Mouse (Mus musculus) heart, postnatal 14 days (tissue): ENCODE measurements around the gene Med23. TPM values are rescaled to one million over a fixed set of nuclear protein-coding genes. Genes with fewer than 3 reads are reported as not detected.

Experiments used
- DNase-seq, 2 experiments: peaks; one replicate each; pipeline ENCODE4 v3.0.0; 2021 to 2022
- intact Hi-C: fragments of 180-260 bp; cut with DNase I; formaldehyde crosslinking; loops from one replicate; pipeline ENCODE4 v1.15.1; 2025
- total RNA-seq, 2 experiments: library from RNA; stranded (reverse); gene quantifications; 2 replicates each; pipeline ENCODE4 v1.2.3; 2021

Med23 gene
- total RNA-seq, 2 experiments from 2014 or later: 16.2 to 16.6 TPM

DNA sequence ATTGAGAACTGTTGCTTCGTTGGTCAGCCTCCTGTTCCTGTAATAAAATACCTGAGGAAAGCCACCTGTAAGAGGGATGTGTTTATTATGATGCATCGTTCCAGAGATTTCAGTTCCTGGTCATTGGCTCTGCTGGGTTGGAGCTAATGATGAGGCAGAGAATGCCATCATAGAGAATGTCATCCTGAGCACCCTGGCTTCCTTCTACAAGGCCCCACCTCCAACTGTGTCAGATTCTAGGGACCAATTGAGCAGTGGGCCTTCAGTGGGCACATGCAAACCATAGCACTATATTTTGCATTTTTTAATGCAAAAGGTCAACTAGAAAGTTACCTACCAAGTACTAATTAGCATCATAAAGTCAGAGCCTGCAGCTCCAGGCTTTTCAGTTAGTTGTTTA lies 6.6 kb upstream of the Med23 start:
- DNase-seq: no peak
- intact Hi-C loops: loop anchor here (10.0 kb wide), 1 partner anchor 228 kb away; no protein-coding TSS in a partner anchor

DNA sequence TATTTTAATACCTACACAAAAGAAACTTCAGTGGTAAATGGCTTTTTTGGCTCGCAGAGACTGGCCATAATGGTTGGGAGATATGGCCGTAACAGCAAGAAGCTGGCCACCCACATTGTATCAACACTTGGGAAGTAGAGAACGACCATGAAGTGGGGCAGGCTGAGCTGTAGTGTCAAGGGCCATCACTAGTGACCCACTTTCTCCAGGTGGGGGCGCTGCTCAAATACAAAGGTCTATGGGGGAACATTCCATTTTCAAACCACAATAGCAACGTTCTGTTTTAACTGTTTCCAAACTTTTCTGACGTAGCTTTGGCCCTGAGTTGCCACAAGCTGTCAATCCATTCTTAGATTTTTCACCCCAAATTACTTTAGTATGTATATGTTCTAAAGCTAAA lies 5.4 kb upstream of the Med23 start:
- no peak for DNase-seq
- intact Hi-C loops: loop anchor here (10.0 kb wide), 1 partner anchor 230 kb away; no protein-coding TSS in a partner anchor

DNA sequence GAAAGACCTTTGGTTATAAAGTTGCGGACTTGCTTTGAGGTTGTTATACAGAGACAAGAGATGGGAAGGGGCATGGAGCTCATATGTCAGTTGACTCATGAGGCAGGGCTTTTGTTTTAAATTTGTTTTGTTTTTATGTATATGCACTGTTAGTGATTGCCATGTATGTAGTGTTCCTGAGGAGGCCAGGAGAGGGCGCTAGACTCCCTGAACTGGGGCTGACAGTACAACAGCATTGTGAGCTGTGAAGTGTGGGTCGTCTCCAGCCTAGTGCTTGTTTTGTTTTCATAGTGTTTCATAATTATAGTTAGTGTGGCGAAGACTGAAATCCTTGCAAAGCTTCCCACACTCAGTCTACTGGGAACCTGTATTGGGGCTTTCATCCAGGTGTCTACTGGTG lies 3.8 kb downstream of the Med23 start:
- DNase-seq: no peak
- intact Hi-C loops: no loop called here

DNA sequence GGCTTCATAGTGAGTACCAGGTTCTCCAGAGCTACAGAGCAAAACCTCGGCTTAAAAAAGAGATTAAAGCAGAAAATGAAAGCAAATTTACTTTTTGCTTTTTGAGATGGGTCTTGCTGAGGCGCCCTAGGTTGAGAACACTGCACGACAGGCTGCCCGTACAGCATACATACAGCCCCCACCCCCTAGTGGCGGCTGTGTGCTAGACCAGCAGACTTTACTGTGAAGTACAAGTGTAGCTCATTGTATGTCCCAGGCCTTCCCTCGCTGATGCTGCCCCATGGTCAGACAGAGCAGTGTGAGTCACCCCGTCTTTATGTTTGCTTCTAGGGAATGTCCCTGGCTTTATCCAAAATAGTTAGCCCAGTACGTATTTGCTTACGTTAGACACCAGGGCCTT lies 16.2 kb downstream of the Med23 start:
- intact Hi-C loops: no loop called here
- peak in 1 of 2 experiments; percentile 10 for DNase-seq

DNA sequence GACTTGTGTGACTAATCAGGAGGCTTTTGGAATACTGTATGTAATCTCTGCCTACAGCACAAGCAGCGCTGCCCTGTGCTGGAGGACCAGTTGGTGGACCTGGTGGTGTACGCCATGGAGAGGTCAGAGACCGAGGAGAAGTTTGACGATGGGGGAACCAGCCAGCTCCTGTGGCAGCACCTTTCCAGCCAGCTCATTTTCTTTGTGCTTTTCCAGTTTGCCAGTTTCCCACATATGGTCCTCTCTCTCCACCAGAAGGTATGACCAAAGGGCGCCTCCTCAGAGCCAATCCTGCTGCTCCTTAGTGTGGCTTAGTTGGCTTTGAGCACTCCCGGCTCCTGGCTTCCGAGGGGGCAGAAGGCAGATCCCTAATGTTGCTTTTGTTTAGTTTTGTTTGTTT lies 18.6 kb downstream of the Med23 start:
- intact Hi-C loops: no loop called here
- no peak for DNase-seq

DNA sequence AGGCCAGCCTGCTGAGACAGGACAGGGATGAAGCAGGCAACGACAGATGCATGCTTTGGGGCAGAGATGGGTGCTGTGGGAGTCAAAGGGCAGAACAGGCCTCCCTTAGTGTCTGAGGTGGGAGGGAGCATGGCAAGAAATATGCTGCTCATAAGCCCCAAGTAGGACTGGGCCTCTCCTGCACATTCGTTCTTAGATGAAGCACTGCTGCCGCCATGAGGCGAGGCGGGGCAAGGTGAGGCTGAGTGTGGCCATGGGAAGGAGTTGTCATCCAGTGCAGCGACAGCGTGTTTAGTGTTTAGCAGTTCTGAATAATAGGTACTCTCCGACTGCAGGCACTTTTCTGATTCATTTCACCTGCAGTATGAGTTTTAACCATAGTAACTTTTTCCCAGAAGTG lies 26.1 kb downstream of the Med23 start:
- intact Hi-C loops: no loop called here
- peak; percentile 30 to 60 for DNase-seq

DNA sequence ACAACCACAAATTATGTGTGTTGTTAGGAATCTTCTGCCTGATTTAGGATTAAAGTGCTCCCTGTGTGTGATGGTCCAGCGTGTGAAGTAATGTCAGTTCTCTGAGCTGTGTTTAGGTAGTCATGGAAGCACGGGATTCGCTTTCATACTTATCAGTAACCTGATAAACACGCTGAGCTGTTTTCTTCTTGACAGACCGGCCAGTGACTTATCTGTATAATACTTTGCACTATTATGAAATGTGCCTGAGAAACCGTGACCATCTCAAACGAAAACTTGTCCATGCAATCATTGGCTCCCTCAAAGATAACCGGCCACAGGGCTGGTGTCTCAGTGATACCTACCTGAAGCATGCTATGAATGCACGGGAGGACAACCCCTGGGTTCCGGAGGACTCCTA lies 35.8 kb downstream of the Med23 start:
- intact Hi-C loops: no loop called here
- DNase-seq: no peak

DNA sequence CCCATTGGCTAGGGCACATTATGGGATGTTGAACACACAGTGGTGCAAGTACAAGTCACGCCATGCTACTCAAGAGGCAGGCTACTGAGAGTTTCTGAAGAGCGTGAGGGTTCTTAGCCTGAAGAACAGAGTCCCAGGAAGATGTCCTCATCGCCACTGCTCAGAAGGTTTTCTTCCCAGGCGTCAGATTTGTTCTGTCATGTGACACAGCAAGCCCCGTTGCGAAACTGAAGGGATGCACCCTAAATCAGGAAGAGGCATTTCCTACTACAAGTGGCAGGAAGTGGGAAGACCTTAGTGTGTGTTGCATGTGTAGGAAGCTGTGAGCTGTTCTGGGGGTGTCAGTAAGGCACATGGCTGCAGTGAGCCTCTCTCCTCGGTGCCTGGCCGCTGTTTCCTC lies 41.4 kb downstream of the Med23 start:
- no peak for DNase-seq
- intact Hi-C loops: no loop called here

DNA sequence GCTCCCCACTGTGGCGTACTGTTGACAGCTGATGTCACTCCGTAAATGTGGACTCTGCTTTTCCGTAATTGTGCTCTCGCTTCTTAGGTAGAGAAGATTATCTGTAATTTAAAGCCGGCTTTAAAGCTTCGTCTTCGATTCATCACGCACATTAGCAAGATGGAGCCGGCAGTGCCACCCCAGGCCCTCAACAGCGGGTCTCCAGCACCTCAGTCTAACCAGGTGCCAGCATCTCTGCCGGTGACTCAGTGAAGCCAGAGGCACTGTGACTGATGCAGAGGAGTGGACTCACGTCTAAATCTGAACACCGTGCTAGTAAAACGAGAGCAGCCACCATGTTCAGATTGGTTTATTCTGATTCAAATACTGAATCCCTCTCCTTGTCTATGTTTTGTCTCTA lies 42.8 kb downstream of the Med23 start:
- DNase-seq: no peak
- intact Hi-C loops: no loop called here

DNA sequence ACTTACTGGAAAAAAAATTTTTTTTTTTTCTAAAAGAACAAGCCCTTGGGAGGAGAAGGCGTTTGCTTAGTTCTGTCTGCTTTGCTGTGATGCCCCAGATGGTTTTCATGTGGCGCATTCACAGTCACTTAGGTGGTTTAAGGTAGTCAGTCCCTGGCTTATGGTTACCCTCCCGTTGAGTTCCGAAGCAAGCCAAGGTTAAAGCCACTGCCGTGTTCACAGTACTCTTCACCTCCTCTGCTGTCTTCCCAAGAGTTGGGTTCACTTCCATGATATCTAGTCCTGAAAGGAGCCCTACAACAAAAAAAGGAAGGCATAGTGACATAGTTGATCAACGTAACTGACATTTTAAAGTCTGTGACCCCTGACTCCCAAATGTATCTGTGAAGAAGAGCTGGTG lies 45.7 kb downstream of the Med23 start:
- no peak for DNase-seq
- intact Hi-C loops: no loop called here

DNA sequence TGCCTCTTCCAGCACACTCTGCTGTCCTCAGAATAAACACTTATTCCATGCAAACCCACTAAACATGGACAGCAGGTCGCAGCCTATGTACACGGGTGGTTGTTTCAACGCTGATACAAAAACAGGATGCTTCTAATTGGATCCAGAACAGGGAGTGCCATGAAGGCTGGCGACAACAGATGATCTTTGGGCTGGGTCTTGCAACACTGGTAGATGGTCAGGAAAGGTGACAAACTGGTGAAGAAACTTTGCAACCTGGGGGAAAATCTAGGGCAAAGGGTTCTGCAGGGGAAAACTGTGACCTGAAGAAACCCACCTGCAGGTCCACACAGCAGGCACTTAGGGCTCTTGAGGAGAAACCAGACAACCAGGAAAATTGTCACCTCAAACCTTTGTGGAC lies 53.2 kb downstream of the Med23 start:
- DNase-seq: no peak
- intact Hi-C loops: no loop called here

DNA sequence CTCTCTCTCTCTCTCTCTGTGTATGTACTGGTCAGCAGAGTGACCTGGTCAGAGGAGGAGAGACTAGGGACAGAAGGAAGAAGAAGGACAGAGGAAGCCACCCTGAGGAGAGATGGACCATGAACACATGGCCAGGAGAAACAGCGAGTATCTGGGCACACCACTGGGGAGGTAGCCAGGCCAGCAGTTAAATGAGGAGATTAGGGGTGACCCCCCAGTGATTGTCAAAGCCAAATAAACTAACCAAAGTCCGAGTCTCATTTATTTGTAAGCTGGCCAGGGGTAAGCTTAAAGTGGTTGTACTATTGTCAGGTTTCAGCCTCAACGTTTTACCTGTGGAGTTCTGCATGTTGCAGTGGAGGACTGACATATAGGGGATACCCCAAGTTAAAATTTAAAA lies 54.5 kb downstream of the Med23 start:
- DNase-seq: no peak
- intact Hi-C loops: no loop called here

DNA sequence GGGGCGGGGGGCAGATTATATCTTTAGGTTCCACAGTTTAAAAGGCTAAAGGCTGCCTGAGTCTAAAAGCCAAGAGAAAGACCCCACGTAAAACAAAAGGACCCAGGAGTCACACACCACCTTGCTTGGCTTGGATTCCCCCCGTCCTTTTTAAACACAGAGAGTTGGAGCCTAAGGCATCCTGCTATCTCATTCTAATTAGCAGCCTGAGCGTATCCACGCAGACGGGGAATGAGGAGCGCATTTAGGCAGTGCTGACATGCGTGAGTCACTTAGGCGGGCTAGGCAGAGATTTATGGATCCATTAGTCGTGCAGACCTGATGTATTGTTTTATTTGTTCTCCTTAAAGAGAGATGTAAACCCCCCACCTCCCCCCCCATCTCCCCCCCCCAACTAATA lies 56.6 kb downstream of the Med23 start:
- intact Hi-C loops: no loop called here
- DNase-seq: no peak

DNA sequence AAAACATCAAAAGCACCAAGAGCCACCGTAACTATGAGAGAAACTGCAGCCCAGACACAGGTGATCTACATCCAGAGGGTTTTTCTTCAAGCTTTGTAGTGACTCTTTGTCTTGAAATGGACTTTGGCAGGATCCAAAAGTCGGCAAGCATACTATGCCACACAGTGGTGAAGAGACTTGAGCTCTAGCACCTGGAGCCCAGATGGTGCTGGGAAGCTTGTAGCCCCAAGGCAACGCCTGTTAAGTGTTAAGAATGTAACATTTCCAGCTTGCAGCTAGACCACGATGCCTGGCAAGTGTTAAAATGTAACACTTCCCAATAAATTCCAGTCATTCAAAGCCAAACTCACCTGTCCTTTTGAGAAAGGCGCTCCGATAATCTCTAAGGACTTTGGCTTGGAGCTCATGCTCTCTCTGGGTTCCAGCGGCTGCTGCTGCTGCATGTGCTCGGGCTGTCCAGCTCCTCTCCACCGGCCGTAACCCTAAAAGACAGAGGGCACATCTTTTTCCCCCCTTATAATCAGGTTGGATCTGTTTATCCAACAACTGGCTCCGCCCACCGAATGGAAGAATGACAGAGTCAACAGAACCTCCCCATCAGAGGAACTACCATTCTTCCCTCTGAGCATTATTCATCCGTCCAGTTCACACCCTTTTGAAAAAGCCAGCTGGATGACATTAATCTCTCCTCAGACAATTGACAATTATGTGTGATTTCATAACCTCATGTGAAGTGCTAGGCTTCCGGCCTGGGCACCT lies 57.4 kb downstream of the Med23 start, which contains the start of gene Arg1:
Gene Arg1 (minus strand): TSS at position 523 of the 759 bp plus-strand sequence.
- intact Hi-C loops: no loop called here
- peak in 1 of 2 experiments; percentile 12 for DNase-seq

DNA sequence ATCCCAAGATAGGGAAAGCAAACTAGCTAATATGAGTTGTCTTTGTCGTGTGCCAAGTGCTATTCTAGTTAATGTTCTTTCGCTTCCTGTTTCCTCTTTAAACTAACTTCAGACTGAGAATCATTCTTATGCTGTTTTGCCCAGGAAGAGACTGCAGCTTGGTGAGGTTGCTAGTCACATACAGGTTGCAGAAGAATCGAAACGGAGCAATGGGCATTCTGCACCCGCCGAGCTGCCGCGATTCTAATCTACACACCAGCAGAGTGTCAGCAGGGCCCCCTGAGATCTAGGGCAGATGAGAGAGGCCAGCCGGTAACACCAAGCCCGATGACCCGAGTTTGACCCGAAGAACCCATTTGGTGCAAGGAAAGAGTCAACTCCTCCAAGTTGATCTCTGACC lies 58.3 kb downstream of the Med23 start:
- no peak for DNase-seq
- intact Hi-C loops: no loop called here

DNA sequence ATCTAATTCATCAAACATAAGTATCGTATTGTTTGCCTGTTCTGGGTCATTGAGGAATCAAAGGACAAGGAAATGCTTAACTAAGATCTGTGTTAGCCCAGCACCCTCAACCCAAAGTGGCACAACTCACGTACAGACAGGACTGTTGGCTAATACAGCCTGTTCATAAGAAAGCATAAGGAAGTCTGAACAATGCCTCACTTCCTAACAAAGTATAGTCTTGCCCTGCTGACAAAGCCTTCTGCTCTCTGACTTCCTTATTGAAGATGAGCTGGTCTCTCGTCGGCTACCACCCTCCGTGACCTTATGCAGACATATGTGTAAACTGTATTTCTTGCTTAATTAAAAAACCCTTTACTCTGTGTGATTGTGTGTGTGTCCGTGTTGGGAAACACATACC lies 60.4 kb downstream of the Med23 start:
- intact Hi-C loops: no loop called here
- no peak for DNase-seq

DNA sequence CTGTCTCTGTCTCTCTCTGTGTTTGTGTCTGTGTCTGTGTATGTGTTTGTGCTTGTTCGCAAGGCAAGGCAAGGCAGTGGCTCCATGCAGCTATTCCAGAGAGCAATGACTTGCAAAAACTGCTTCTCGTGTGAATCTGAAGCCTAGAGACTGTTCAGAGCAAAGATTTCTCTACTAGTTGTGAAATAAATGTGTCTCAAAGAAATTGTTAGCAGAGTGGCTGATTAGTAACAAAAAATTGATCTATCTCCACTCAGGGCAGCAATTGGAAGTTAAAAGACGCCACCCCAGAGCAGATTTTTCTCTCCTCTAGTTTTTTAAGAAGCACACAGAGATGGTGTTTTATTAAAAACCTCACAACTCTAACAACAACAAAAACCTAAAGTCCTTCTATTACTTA lies 78.1 kb downstream of the Med23 start:
- no peak for DNase-seq
- intact Hi-C loops: no loop called here

DNA sequence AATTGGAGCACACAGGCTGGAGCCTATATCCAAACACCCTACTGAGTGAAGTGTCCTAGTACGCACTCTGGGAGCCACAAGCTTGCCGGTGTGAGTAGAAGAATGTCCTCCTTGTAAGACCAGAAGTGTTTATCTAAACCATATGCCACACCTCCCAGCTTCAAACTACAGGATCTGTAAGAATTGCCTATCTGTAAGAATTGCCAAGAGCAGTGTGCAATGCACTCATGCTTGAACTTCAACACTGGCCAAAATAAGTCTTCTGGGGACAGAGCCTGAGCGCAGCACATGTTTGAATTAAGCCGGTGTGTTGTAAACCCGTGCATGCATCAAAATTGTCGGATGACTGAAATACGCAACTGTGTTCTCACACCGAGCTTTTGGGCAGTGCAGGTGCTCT lies 78.5 kb downstream of the Med23 start:
- DNase-seq: no peak
- intact Hi-C loops: no loop called here

DNA sequence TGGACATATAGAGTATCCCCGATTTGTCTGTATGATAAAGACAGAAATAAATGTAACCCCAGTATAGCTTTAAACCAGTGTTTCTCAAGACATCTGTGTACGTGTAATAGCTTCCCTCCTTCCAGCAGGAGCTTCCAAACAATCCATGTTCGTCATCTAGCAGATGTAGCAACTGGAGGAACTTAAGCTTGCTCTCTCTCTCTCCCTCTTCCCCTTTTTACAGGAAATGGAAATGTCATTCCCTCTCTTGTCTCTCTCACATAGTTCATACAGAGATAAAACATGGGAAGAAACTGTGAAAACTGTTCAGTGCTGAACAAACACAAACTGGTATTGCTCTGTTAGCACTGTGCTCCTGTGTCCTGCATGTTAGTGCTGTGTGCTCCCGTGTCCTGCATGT lies 80.4 kb downstream of the Med23 start:
- intact Hi-C loops: no loop called here
- no peak for DNase-seq

DNA sequence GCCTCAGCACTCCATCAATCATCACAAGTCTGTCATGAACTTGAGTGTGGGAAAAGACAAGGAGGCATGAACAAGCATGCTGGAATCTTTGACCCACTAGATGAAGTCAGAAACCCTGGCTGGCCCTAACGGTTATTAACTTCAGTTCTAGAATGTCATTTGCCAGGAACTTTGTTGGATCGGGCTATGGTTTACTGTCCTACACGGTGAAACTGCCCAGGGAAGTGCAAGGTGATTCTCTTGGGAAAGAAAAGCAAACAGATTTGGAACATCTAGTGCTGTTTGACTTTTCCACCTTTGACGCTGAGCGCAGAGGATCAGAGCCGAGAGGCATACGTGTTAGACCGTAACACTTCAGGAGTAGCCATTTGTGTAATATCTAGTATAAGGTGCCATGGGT lies 81.8 kb downstream of the Med23 start:
- DNase-seq: no peak
- intact Hi-C loops: no loop called here

DNA sequence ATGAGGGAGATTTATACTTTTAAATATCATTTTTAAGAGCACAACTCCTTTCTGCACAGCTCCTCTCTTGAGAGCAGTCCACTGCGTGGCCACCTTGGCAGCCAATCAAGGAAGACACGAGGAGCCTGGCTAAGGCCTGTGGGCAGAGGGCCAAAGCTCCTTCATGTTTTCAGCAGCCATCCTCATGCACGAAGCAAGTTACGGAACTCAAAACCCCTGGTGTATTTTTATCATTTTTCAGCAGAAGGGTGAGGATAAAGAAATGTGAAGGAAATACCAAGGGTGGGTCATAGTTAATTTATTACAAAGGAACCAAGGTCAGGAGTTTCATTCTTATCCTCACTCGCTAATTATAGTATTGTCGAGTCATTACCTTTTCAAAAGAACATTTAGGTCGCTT lies 82.8 kb downstream of the Med23 start:
- intact Hi-C loops: no loop called here

DNA sequence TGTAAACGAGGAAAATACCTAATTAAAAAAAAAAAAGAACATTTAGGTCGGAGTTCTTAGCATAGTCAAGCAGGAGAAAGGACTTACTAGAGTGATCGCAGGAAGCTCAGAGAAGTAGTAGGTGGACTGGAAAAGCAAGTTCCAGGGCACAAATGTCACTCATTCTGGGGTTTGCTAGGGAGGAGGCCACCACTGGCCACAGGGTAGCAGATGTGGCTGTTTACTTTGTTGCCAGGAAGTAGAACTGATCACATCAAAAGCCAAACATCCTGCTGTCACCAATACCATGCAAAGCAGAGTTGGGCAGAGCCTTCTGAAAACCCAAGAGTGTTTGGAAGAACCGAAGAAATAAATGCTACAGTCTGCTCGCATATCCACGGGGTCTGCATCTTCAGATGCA lies 84.1 kb downstream of the Med23 start:
- DNase-seq: no peak
- intact Hi-C loops: no loop called here

More for the DNA sequence above, 82.8 kb downstream of the Med23 start:
- peak; percentile 33 to 41 for DNase-seq
